Mouse (Mus musculus): ENCODE measurements around the gene Slc47a1.

DNA sequence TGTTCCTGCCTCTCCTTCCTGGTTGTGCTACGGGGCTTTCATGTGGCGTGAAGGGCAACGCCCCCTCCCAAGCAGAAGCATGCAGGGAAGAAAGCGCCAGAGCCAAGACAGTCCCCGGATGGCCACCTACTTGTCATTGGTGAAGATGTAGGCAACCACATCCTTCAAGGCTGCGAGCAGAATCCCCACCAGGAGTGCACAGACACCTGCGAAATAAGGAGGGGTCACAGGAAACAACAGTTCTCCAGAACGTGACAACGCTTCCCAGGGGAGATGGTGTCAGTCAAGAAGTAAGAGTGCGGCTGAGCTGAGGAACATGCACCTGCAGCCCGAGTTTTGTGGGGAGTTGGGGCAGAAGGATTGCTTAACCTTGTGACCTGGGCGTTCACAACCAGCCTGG, 68.3 kb downstream of the Slc47a1 start:
- TF ChIP-seq EP300 (optimal IDR thresholded peaks at IDR 0.05) (no peak), CTCF (IDR thresholded peaks at IDR 0.05; ENCODE audit: low read depth) (no peak)

Measured in stomach, postnatal 0 days (tissue).